Mouse (Mus musculus) cerebellum, adult 2 months (tissue): ENCODE results near the gene Vstm2l. TPM values are rescaled to one million over a fixed set of nuclear protein-coding genes. Genes with fewer than 3 reads are reported as not detected.
A peak's percentile ranks its signal among the peaks of the same experiment; 100 is the strongest.

Experiments
- DNase-seq, 2 experiments: peaks; one replicate each; pipeline ENCODE4 v3.0.0; 2021
- H3K27ac ChIP-seq: fragments of 200-500 bp; 2 replicates; pipeline ENCODE4 v1.5.1; 2012; ENCODE audit warnings: low read length, control low read depth, inconsistent platforms; ENCODE audit not compliant: insufficient read depth
- H3K27me3 ChIP-seq: fragments of 200-500 bp; 2 replicates; pipeline ENCODE4 v1.6.1; 2012; ENCODE audit warnings: inconsistent platforms, mild to moderate bottlenecking, low read length, moderate library complexity; ENCODE audit not compliant: control insufficient read depth, insufficient read depth
- H3K4me1 ChIP-seq: fragments of 200-500 bp; 2 replicates; pipeline ENCODE4 v1.6.1; 2011; ENCODE audit warnings: low read length; ENCODE audit not compliant: control insufficient read depth, insufficient read depth
- H3K4me3 ChIP-seq: fragments of 200-500 bp; replicated peaks from 2 replicates; pipeline ENCODE3; 2011; ENCODE audit warnings: mild to moderate bottlenecking, low read depth, low read length, control low read depth; ENCODE audit not compliant: insufficient read depth
- CTCF ChIP-seq: fragments of 200-500 bp; IDR thresholded peaks from 2 replicates; pipeline ENCODE4 v1.5.1; 2011; ENCODE audit warnings: low read depth, mild to moderate bottlenecking, control low read depth, low read length, moderate library complexity, borderline replicate concordance; ENCODE audit not compliant: insufficient read depth
- POLR2A ChIP-seq: fragments of 200-500 bp; IDR thresholded peaks from 2 replicates; pipeline ENCODE4 v1.6.1; 2011; ENCODE audit warnings: low read length, control low read depth, borderline replicate concordance; ENCODE audit not compliant: insufficient read depth
- WGBS: fragments of 180-500 bp; shearing (Covaris S2); methylation state at CpG from one replicate; pipeline ENCODE4 v1.1.7; 2018; 5-methylcytosine and 5-hydroxymethylcytosine counted together
- polyA plus RNA-seq: library from polyadenylated mRNA; depleted of rRNA; stranded (reverse); fragments of >200 nt; gene quantifications from 2 replicates; pipeline ENCODE4 v1.2.3, GENCODE M21; 2012

The Vstm2l gene
- polyA plus RNA-seq, 1 experiment, result 50.0 TPM

DNA sequence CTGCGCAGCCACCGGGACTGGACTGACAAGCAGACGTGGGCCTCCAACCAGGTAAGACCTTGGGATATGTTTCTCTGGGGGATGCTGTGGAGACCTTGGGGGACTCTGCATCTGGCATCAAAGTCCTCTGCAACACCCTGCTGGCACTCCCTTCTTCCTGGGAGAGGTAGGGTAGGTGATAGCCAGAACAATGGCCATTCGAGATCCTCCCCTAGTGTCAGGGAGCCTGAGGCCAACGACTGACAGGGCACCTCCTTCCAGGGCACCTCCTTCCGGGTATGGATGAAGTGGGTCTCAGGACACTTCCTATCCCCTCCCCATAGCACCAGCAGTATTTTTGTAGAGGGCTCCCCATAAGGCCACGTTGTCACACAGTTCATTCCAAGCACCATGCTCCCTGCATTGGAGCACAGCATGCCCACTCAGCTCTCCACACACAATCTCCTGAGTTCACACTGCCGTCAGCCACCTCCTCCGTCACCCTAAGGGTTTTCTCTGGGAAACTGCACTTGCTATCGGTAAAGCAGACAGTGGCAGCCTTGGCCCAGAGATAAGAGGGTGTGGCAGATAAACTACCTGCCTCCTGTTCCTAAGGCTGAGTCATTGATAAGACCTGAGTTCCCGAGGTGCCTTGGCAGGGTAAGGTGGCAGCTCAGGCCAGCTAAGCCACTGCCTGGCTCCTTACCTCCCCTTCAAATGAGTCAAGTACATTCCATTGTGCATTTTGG, 21.2 kb downstream of the Vstm2l start:
- 79% methylated on average over 11 of the region's 11 CpGs for WGBS

DNA sequence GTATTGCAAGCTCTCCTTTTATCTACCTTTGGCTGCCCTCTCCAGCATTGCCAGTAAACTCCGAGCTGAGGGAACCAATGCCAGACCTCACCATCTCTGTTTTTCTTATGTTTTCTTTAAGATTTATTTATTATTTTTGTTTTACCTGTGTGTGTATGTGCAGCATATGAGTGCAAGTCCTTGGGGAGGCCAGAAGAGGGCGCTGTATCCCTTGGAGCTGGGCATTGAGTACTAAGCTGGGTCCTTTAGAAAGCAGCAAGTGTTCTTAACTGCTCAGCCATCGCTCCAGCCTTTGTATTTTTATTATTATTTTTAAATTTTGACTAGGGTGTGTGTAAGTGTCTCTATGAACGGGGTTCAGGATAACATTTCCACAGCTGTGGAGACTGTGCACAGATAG, 22.2 kb downstream of the Vstm2l start:
- Histone ChIP-seq H3K4me3 (no peak overlapping the region), H3K27me3 (no peaks in the 10 kb centered on the region)
- 87% methylated on average over 4 of the region's 4 CpGs for WGBS

More for the DNA sequence above, 21.2 kb downstream of the Vstm2l start:
- H3K27ac ChIP-seq, result no peak overlapping the region
- H3K4me3 ChIP-seq, result no peak overlapping the region
- H3K27me3 ChIP-seq, result no peaks in the 10 kb centered on the region
- TF ChIP-seq CTCF (no peak), POLR2A (no peak)
- DNase-seq, result no peak
- H3K4me1 ChIP-seq, result peaks cover 2% of the 10 kb centered on the region

DNA sequence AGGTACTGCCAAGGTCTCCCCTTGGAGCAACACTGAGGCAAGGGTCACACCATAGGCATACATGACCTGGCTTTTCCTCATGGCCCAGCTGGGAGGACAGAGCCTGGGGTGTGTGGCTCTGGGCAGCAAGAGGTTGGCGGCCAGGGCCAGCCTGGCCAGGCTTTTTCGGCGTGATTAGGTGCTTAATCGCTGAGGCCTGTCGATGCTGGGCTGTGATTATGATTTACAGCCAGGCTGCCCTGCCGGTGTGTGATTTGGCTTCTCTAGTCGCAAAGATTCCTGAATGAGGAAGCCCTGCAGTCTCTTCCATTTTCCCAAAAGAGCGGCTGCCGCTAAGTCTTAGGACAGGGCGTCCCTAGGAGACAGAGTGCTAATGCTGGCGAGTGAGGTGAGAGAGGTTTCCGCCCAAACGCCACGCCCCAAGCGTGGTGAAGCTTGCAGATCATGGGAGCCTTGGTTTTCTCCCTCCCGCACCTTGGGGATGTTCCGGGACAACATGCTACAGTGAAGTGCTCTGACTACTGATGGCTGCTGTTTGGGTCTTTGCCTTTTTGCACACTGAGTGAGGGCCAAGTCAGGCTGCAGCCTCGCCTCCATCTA, 26.2 kb downstream of the Vstm2l start:
- TF ChIP-seq POLR2A (no peak), CTCF (no peak)
- peaks cover 13% of the 10 kb centered on the region for H3K4me1 ChIP-seq
- H3K27me3 ChIP-seq, result no peaks in the 10 kb centered on the region
- peak overlapping the region; percentile 12 for H3K4me3 ChIP-seq
- 9% methylated on average over 18 of the region's 18 CpGs for WGBS
- no peak for DNase-seq
- no peak overlapping the region for H3K27ac ChIP-seq

More for the DNA sequence above, 22.2 kb downstream of the Vstm2l start:
- DNase-seq, result no peak
- TF ChIP-seq CTCF, result no peak
- TF ChIP-seq POLR2A, result no peak
- no peak overlapping the region for H3K27ac ChIP-seq
- H3K4me1 ChIP-seq, result peaks cover 8% of the 10 kb centered on the region

DNA sequence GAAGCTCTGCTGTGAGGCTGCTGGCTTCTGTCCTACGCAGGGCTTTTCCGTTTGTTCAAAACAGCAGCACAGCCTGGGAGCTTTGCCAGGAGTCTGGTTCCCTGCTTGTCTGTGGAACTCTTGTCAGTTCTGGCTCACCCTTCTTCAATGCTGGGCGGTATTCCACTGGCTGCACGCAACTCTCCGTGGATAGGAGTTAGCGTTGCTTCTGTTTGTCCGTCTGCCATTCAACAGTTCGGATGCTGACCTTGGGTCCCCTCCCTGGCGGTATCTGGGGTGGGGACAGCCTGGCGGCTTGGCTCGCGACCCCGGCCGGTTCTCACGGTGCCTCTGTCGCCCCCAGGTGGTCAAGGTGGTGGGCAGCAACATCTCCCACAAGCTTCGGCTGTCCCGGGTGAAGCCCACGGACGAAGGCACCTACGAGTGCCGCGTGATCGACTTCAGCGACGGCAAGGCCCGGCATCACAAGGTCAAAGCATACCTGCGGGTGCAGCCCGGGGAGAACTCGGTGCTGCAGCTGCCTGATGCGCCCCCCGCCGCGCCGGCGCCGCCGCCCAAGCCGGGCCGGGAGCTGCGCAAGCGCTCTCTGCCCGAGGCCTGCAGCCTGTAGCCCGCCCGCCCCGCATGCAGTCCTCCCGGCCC, 29.2 kb downstream of the Vstm2l start:
- WGBS, result 1% methylated on average over 41 of the region's 47 CpGs
- peak; percentile 72 to 81 for DNase-seq
- peak; percentile 70 for TF ChIP-seq CTCF
- 0 out of 2 replicates have a peak, but pooled peaks have one; percentile 7 for TF ChIP-seq POLR2A
- Histone ChIP-seq H3K27me3 (no peaks in the 10 kb centered on the region), H3K4me3 (peak overlapping the region; percentile 67), H3K4me1 (peaks cover 13% of the 10 kb centered on the region), H3K27ac (no peak overlapping the region)

DNA sequence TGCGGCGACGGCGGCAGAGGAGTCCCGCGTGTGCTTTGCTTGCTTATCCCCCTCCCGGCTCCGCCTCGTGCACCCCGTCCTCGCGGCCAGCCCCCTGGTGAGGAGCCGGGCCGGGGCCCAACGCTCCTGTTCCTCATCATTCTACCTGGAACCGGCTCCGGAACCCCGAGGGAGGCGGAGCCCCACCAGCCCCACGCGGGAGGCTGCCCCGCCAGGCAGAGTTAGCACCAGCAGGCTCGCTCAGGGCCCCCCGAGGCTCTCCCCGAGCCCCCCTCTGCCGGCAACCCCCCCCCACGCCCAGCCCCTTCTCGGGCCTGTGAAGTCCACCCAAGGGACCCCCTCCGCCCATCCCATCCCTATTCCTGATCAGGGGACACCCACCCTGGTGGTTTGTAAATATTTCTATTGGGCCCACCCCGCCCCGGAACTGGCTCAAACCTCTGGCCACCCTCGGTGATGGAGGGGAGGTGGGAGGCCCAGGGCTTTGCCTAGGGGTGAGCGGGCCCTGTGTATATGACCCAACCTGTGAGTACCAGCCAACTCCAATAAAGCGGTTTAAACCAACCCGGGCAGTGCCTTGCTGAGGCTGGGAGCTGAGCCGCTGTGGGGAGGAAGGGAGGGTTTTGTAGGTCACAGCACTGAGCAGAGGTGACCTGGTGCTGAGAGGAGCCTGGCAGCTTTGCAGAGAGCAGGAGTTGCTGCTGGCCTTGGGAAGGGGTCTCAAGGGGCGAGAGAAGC, 29.9 kb downstream of the Vstm2l start:
- Histone ChIP-seq H3K4me1 (peaks cover 13% of the 10 kb centered on the region), H3K4me3 (peak overlapping the region; percentile 67), H3K27me3 (no peaks in the 10 kb centered on the region), H3K27ac (no peak overlapping the region)
- DNase-seq, result peak in 1 of 2 experiments; percentile 16
- TF ChIP-seq CTCF (no peak), POLR2A (0 out of 2 replicates have a peak, but pooled peaks have one; percentile 3)
- 14% methylated on average over 37 of the region's 37 CpGs for WGBS

DNA sequence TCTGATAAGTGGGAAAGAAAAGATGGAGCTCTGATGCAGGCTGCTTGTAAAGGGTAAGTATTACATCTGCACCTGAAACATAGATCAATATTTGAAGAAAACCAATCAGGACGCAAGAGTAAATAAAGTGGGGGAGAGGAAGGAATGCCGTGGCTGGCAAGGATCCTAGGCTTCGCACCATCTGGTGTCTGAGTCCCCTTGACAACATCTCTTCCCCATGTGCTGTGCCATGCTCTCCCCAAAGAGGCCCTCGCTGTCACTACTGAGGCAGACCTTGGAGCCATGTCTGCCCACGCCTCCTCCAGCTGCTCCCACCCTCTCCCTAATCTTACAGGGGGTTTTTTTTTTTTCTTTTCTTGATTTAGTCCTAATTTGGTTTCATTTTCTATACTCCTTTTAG, 39.5 kb downstream of the Vstm2l start:
- no peaks in the 10 kb centered on the region; the same call in 1 of the 2 replicates for H3K27me3 ChIP-seq
- DNase-seq, result no peak
- H3K27ac ChIP-seq, result no peak overlapping the region
- H3K4me3 ChIP-seq, result no peak overlapping the region
- WGBS, result 40% methylated on average over 5 of the region's 5 CpGs
- TF ChIP-seq CTCF (no peak), POLR2A (no peak)
- no peaks in the 10 kb centered on the region for H3K4me1 ChIP-seq

DNA sequence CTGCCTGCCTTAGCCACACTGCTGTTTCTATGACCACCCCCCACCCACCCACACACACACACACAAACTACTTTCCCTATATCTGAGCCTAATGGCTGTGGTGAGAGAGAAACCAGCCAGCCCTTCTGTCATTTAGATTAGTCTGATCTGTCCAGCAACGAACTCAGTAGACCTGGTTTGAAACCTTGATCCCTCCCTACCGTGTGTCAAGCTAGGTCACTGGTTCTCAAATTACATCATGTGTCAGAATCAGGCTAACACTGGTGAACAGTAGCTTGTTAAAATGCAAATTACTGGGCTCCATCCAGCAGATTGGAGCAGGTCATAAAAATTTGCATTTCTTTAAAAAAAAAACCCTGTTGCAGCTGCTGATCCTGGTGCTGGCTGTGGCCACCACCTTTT, 43.3 kb downstream of the Vstm2l start:
- TF ChIP-seq CTCF (no peak), POLR2A (no peak)
- Histone ChIP-seq H3K4me3 (no peak overlapping the region), H3K27ac (no peak overlapping the region), H3K27me3 (no peaks in the 10 kb centered on the region; the same call in 1 of the 2 replicates), H3K4me1 (no peaks in the 10 kb centered on the region)
- DNase-seq, result no peak
- WGBS, result 26% methylated on average over 2 of the region's 2 CpGs
